Mouse (Mus musculus): ENCODE measurements at regions not wholly inside any gene's neighbourhood (a gene's known extent, or its start where the extent isn't known, plus 50 kb on each side); places are given as distances from the start of the nearest gene placed in this dataset.

GRCm38 (mm10) chr4:33737859-33738417 lies 186.5 kb upstream of the Cnr1 start:
- TF ChIP-seq CTCF (IDR thresholded peaks at IDR 0.05; ENCODE audit: low read depth), result no peak
- TF ChIP-seq EP300 (IDR thresholded peaks at IDR 0.05; ENCODE audit: low read depth), result peak; percentile 76; the same call in 1 of the 2 replicates
